Mouse (Mus musculus) frontal cortex, postnatal 10 days (tissue): ENCODE measurements at regions not wholly inside any gene's neighbourhood (a gene's known extent, or its start where the extent isn't known, plus 50 kb on each side); places are given as distances from the start of the nearest gene placed in this dataset.

Experiments
- DNase-seq, 2 experiments: peaks; one replicate each; pipeline ENCODE4 v3.0.0; 2022; ENCODE audit warnings: low spot score in 2 of 2, mixed read lengths in 1 of 2

DNA sequence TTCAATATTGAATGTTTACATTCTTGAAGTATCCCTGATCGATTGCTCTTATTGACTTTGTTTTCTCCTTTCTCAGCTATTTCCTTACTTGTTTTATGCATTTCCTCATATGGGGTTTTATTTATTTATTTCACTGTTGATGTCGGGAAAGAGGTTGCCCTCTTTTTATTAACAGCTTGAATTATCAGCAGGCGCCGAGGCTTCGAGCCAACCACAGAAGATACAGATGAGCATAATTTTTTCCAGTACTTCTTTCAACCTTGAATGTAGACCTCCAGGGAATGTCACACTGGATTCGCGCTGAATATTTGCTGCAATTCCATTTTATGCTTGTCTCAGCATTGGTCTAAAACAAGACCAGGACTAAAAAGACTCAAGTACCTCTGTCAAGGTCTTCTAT lies 183.4 kb upstream of the Cntn6 start:
- no peak for DNase-seq

DNA sequence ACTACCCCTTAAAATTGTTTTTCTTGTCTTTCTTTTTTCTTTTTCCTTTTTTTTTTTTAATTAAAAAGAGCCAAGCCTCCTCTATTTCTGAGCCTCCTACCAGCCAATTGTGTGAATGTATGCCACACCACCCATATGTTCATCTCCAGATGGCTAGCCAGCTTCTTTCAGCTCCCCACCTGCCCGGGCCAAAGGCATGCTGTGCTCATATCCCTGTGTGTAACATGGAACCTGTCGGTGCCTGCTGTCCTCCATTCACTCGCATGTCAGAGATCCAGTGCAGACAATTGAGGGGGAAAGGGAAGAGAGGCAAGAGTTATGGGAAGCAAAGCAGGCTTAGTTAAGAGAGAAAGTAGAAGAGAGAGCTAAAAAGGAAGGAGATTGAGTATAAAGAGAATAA lies 179.6 kb upstream of the Cntn6 start:
- peak; percentile 8 to 10 for DNase-seq

DNA sequence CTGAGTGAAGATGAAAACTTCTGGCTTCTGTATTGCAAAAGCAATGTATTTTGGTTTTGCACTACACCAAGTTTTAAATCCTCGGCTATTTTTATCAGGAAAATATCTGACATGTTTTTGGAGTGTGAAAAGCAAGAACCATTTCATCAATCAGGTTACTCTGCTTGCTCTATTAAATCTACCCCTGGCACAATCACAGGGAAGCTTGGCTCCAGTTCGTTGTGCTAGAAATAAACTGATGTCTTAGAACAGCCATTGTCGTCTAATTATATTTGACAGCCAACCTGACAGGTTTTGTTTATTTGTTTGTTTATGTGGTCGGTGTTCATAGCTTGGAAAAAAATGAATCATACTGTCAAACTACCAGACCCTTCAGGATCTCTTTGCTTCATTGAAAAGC lies 174.1 kb upstream of the Cntn6 start:
- DNase-seq: no peak

DNA sequence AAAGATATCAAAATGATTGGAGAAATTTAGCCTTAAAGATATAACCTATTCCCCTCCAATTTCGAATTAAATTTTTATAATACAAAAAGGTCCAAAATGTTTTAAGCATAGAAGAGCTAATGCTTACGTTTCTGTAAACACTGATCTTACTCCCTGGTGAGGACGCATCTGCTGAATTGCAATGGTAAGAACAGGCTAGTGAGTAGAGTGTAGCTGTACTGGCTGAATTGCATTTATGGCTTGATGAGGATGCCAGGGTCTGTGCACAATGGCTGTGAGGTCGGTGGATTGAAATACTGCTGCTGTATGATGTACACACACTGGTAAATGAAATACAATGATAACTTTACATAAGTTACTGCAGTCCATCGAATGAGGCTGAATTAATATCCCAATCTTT lies 170.4 kb upstream of the Cntn6 start:
- no peak for DNase-seq

DNA sequence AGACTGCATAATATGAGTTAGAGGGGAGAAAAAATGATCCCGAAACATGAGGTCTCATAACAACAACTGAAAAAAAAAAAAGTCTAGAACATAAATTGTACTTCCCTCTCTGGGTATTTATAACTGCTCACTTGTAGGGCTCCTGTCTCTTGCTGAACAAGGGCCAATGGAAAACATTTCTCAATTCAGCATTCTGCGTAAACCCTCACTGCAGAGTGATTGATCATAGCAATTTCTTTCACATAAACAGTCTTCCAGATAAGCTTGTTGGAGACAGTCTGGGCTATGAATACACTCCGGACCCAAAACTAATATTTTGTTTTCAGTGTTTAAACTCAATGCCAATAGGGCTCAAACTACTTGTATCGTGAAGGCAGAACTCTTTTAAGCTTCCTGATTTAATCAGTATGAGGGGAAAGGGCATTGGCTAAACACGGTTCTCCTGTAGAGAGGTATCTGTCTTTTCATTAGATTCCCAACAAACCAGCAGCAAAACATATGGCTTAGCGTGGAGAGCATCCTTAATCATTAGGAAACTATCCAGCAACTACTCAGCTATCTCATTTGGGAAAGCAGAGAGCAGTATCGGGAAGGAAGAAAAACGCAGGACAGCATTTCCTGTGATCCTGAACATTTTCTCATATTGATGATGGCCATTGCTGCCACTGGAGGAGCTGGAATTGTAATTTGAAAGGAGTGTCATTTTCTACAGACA lies 153.3 kb upstream of the Cntn6 start:
- no peak for DNase-seq

DNA sequence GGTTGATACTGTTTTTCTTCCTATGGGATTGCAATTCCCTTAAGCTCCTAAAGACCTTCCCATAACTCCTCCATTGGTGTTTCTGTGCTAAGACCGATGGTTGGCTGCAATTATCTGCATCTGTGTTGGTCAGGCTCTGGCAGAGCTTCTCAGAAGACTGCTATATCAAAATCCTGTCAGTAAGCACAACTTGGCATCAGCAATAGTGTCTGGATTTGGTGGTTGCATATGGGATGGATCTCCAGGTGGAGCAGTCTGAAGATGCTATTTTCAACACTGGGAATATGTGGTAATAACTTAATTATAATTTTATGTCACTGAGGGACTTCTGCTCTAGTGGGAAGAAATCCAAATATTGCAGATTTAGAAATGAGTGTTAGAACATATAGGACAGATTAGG lies 148.6 kb upstream of the Cntn6 start:
- no peak for DNase-seq
